Mouse (Mus musculus): ENCODE data around the gene Iqcg. TPM values are rescaled to one million over a fixed set of nuclear protein-coding genes. Genes with fewer than 3 reads are reported as not detected.
"Not testable (repeated sequence)": the region's sequence is repeated elsewhere in the genome, so short reads cannot be mapped to it uniquely, and the experiment has no call there.

The Iqcg gene
- polyA plus RNA-seq, 1 experiment from 2014 or later, result 7.7 TPM

GRCm38 (mm10) chr16:33070928-33071327 lies 14.9 kb upstream of the Iqcg start:
- no peak for ATAC-seq (ENCODE audit: low FRiP score)

DNA sequence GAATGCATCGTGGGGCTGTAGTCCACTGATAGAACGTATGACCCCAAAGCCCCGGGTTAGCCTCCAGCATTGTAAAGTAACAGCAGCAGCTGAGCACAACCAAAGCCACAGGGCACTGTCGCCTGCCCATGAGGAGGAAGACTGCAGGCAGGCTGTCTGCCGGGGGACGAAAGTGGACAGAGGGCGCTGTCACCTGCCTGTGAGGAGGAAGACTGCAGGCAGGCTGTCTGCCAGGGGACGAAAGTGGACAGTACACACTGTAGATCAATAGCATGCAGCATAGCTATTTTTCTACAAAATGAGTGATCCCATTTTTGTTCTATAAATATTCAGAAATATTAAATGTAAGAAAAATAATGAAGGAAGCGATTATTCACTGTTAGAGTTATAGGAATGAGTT lies 8.6 kb upstream of the Iqcg start:
- Histone ChIP-seq H3K9me3 (ENCODE audit: control insufficient read depth, low read length) (no peaks in the 10 kb centered on the region), H3K9ac (no peak overlapping the region), H3K27ac (no peak overlapping the region), H3K4me2 (replicated peaks) (no peak overlapping the region), H3K4me1 (replicated peaks; ENCODE audit: control insufficient read depth, insufficient read depth, low read length) (peaks cover 19% of the 10 kb centered on the region), H3K36me3 (replicated peaks; ENCODE audit: control insufficient read depth, insufficient read depth) (peaks cover 31% of the 10 kb centered on the region), H3K27me3 (ENCODE audit: control insufficient read depth, insufficient read depth, low read length) (no peaks in the 10 kb centered on the region), H3K4me3 (replicated peaks; ENCODE audit: low read length) (no peak overlapping the region)
- 68% methylated on average over 9 of the region's 9 CpGs for WGBS
- ATAC-seq (ENCODE audit: low FRiP score) (no peak), DNase-seq (ENCODE audit: low spot score) (no peak)

More at GRCm38 (mm10) chr16:33070928-33071327, 14.9 kb upstream of the Iqcg start:
- Histone ChIP-seq H3K27me3 (ENCODE audit: control insufficient read depth, insufficient read depth, low read length) (no peaks in the 10 kb centered on the region), H3K9me3 (ENCODE audit: control insufficient read depth, low read length) (no peaks in the 10 kb centered on the region), H3K27ac (no peak overlapping the region), H3K4me3 (replicated peaks; ENCODE audit: low read length) (no peak overlapping the region), H3K9ac (no peak overlapping the region), H3K4me2 (replicated peaks) (no peak overlapping the region), H3K36me3 (replicated peaks; ENCODE audit: control insufficient read depth, insufficient read depth) (peaks cover 56% of the 10 kb centered on the region), H3K4me1 (replicated peaks; ENCODE audit: control insufficient read depth, insufficient read depth, low read length) (no peaks in the 10 kb centered on the region)
- no peak for DNase-seq (ENCODE audit: low spot score)

GRCm38 (mm10) chr16:33063267-33063666 lies 7.2 kb upstream of the Iqcg start:
- Histone ChIP-seq H3K4me2 (replicated peaks) (peak overlapping the region; percentile 62), H3K27ac (no peak overlapping the region; the same call in 1 of the 2 replicates), H3K9ac (peak overlapping the region; percentile 82), H3K9me3 (ENCODE audit: control insufficient read depth, low read length) (no peaks in the 10 kb centered on the region), H3K36me3 (replicated peaks; ENCODE audit: control insufficient read depth, insufficient read depth) (peaks cover 38% of the 10 kb centered on the region), H3K4me1 (replicated peaks; ENCODE audit: control insufficient read depth, insufficient read depth, low read length) (peaks cover 21% of the 10 kb centered on the region), H3K27me3 (ENCODE audit: control insufficient read depth, insufficient read depth, low read length) (no peaks in the 10 kb centered on the region), H3K4me3 (replicated peaks; ENCODE audit: low read length) (peak overlapping the region; percentile 87)
- DNase-seq (ENCODE audit: low spot score) (no peak), ATAC-seq (ENCODE audit: low FRiP score) (no peak)
- WGBS, result 22% methylated on average over 7 of the region's 7 CpGs

DNA sequence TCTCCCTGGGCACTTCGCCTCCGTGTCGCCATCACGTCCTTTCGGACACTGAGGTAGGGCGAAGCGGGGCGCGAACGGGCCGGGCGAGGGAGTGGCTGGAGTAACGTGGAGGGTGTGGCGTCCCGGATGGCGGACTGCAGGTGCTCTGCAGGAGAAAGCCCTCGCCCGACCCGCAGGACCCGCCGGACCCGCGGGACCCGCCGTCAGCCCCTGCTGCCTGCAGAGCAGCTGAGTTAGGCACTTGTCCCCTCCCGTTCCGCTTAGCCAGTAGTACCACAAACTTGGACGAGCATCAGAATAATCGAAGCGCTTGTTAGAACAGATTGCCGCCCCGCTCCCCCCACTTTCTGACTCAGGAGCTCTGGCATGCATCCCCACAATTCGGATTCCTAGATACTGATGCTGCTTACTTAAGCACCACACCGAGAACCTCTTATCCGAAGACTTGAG lies 6.7 kb upstream of the Iqcg start:
- peak overlapping the region; percentile 82 for H3K9ac ChIP-seq
- under 1% methylated on average over 35 of the region's 35 CpGs for WGBS
- H3K4me3 ChIP-seq (replicated peaks; ENCODE audit: low read length), result peak overlapping the region; percentile 87
- no peaks in the 10 kb centered on the region for H3K27me3 ChIP-seq (ENCODE audit: control insufficient read depth, insufficient read depth, low read length)
- H3K4me2 ChIP-seq (replicated peaks), result peak overlapping the region; percentile 62
- ATAC-seq (ENCODE audit: low FRiP score) (no peak; the same call in 1 of the 2 replicates), DNase-seq (ENCODE audit: low spot score) (peak; percentile 34)
- H3K4me1 ChIP-seq (replicated peaks; ENCODE audit: control insufficient read depth, insufficient read depth, low read length), result peaks cover 27% of the 10 kb centered on the region
- peak overlapping the region; percentile 84 for H3K27ac ChIP-seq
- peaks cover 38% of the 10 kb centered on the region for H3K36me3 ChIP-seq (replicated peaks; ENCODE audit: control insufficient read depth, insufficient read depth)
- no peaks in the 10 kb centered on the region for H3K9me3 ChIP-seq (ENCODE audit: control insufficient read depth, low read length)

DNA sequence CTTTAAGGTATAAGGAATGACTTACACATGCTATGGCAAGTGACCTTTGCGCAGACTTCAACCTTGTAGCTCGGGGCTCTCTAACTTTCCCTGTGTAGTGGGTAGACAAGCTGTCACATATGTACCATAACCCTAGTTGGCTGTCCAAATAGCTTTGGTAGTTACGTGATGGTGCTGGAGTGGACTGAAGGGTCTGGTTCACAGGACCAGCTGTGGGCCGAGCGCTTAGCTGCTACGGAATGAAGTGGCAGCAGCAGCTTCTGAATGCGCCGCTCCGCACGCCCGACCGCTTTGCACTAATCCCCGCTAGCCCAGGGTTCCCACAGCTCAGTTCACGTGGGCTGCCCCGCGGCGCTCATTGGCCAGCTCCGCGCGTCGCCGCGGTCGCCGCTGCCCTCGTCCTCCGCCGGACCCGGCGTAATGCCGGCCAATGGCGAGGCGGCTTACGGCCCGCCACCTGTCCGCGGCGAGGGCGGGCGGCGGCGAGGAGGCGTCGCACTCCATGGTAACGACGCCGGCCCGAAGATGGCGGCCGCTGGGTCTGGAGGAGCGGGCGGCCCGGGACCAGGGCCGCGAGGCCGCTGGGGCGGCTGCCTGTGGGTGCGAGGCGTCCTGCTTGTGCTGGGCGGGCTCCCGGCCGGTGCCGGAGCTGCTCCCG lies 6.1 kb upstream of the Iqcg start, which contains the start of gene Lmln:
Gene Lmln, plus strand, starts transcription at position 498 of the 658 bp plus-strand sequence.
- H3K9ac ChIP-seq, result peak within 1 kb of the TSS; percentile 82
- DNase-seq (ENCODE audit: low spot score) (peak; percentile 90), ATAC-seq (ENCODE audit: low FRiP score) (peak; percentile 97)
- H3K4me3 ChIP-seq (replicated peaks; ENCODE audit: low read length), result peak within 1 kb of the TSS; percentile 87
- H3K27me3 ChIP-seq (ENCODE audit: control insufficient read depth, insufficient read depth, low read length), result no peaks in the 10 kb centered on the region
- H3K4me1 ChIP-seq (replicated peaks; ENCODE audit: control insufficient read depth, insufficient read depth, low read length), result peaks cover 31% of the 10 kb centered on the region
- peaks cover 38% of the 10 kb centered on the region for H3K36me3 ChIP-seq (replicated peaks; ENCODE audit: control insufficient read depth, insufficient read depth)
- WGBS, result under 1% methylated on average over 64 of the region's 64 CpGs
- no peaks in the 10 kb centered on the region for H3K9me3 ChIP-seq (ENCODE audit: control insufficient read depth, low read length)
- H3K4me2 ChIP-seq (replicated peaks), result peak within 1 kb of the TSS; percentile 62
- peak within 1 kb of the TSS; percentile 84 for H3K27ac ChIP-seq

DNA sequence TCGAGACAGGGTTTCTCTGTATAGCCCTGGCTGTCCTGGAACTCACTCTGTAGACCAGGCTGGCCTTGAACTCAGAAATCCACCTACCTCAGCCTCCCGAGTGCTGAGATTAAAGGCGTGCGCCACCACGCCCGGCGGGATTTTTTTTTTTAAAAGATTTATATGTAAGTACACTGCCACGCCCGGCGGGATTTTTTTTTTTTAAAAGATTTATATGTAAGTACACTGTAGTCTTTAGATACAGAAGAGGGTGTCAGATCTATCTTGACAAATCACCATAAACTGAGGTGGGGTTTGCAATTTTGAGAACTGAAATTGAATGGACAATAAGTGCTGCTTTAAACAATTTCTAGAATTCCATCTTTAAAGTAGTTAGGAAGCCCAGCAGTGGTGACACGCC lies 5.4 kb upstream of the Iqcg start:
- Histone ChIP-seq H3K9me3 (ENCODE audit: control insufficient read depth, low read length) (no peaks in the 10 kb centered on the region), H3K4me3 (replicated peaks; ENCODE audit: low read length) (0 out of 2 replicates have a peak overlapping the region, but pooled peaks have one; percentile 87), H3K9ac (peak overlapping the region; percentile 82; the same call in 1 of the 2 replicates), H3K27ac (no peak overlapping the region), H3K4me2 (replicated peaks) (peak overlapping the region; percentile 62), H3K36me3 (replicated peaks; ENCODE audit: control insufficient read depth, insufficient read depth) (peaks cover 36% of the 10 kb centered on the region), H3K27me3 (ENCODE audit: control insufficient read depth, insufficient read depth, low read length) (no peaks in the 10 kb centered on the region), H3K4me1 (replicated peaks; ENCODE audit: control insufficient read depth, insufficient read depth, low read length) (peaks cover 31% of the 10 kb centered on the region)
- peak; percentile 26 for DNase-seq (ENCODE audit: low spot score)
- 59% methylated on average over 11 of the region's 11 CpGs for WGBS
- no peak for ATAC-seq (ENCODE audit: low FRiP score)

GRCm38 (mm10) chr16:33060926-33061325 lies 4.9 kb upstream of the Iqcg start:
- DNase-seq (ENCODE audit: low spot score), result no peak
- WGBS, result 76% methylated on average over 2 of the region's 2 CpGs
- peaks cover 34% of the 10 kb centered on the region for H3K36me3 ChIP-seq (replicated peaks; ENCODE audit: control insufficient read depth, insufficient read depth)
- H3K4me3 ChIP-seq (replicated peaks; ENCODE audit: low read length), result no peak overlapping the region
- ATAC-seq (ENCODE audit: low FRiP score), result no peak
- H3K4me2 ChIP-seq (replicated peaks), result no peak overlapping the region
- H3K4me1 ChIP-seq (replicated peaks; ENCODE audit: control insufficient read depth, insufficient read depth, low read length), result peaks cover 31% of the 10 kb centered on the region
- no peaks in the 10 kb centered on the region for H3K27me3 ChIP-seq (ENCODE audit: control insufficient read depth, insufficient read depth, low read length)
- H3K27ac ChIP-seq, result no peak overlapping the region
- H3K9ac ChIP-seq, result no peak overlapping the region
- H3K9me3 ChIP-seq (ENCODE audit: control insufficient read depth, low read length), result no peaks in the 10 kb centered on the region

DNA sequence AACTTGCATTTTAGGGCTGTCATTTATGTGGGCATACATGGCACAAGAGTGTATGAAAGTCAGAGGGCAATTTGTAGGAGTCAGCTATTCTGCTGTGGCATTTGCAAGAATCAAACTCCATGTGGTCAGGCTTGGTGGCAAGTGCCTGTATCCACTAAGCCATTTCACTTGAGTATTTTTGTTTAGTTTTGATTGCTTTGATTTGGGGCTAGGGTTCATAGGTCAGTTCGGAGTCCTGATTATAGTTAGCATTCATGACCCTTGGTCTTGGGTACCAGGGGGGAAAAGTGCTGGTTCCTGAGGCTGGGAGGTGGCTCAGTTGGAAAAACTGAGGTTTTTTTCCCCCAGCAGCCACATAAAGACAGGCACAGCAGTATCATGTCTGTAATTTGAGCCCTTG lies 3.5 kb upstream of the Iqcg start:
- no peak for ATAC-seq (ENCODE audit: low FRiP score)
- Histone ChIP-seq H3K27ac (no peak overlapping the region), H3K9me3 (ENCODE audit: control insufficient read depth, low read length) (no peaks in the 10 kb centered on the region)

DNA sequence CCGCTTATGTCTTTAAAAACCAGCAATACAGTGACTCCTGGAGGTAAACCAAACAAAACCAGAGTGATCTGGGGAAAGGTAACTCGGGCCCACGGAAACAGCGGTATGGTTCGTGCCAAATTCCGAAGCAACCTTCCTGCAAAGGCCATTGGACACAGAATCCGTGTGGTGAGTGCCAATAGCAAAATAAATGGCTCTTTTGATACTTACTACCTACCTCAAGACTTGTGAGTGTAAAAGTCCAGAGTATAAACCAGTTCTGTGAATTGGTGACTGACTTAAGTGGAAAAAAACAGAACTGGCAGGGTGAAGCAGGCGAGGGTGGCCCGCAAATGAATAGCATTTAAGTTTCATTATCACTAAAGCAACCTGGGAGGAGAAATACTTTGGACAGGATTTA lies 2.6 kb upstream of the Iqcg start:
- not testable (repeated sequence) for H3K9me3 ChIP-seq (ENCODE audit: control insufficient read depth, low read length); DNase-seq (ENCODE audit: low spot score); H3K27me3 ChIP-seq (ENCODE audit: control insufficient read depth, insufficient read depth, low read length); H3K27ac ChIP-seq; H3K4me2 ChIP-seq (replicated peaks); H3K4me3 ChIP-seq (replicated peaks; ENCODE audit: low read length); ATAC-seq (ENCODE audit: low FRiP score); H3K9ac ChIP-seq
- H3K4me1 ChIP-seq (replicated peaks; ENCODE audit: control insufficient read depth, insufficient read depth, low read length), result peaks cover 26% of the 10 kb centered on the region
- H3K36me3 ChIP-seq (replicated peaks; ENCODE audit: control insufficient read depth, insufficient read depth), result peaks cover 34% of the 10 kb centered on the region
- 94% methylated on average over 9 of the region's 9 CpGs for whole genome bisulfite sequencing

More for the DNA sequence above, 3.5 kb upstream of the Iqcg start:
- no peak overlapping the region for H3K9ac ChIP-seq
- H3K4me2 ChIP-seq (replicated peaks), result no peak overlapping the region
- no peak for DNase-seq (ENCODE audit: low spot score)
- peaks cover 34% of the 10 kb centered on the region for H3K36me3 ChIP-seq (replicated peaks; ENCODE audit: control insufficient read depth, insufficient read depth)
- H3K4me1 ChIP-seq (replicated peaks; ENCODE audit: control insufficient read depth, insufficient read depth, low read length), result peaks cover 31% of the 10 kb centered on the region
- no peak overlapping the region for H3K4me3 ChIP-seq (replicated peaks; ENCODE audit: low read length)
- WGBS, result 94% methylated on average over 1 of the region's 1 CpGs
- H3K27me3 ChIP-seq (ENCODE audit: control insufficient read depth, insufficient read depth, low read length), result no peaks in the 10 kb centered on the region

Data from hindbrain, embryonic 14.5 days (tissue).